Mouse (Mus musculus) spleen, adult 2 months (tissue): ENCODE measurements around the gene Sugt1. TPM values are rescaled to one million over a fixed set of nuclear protein-coding genes. Genes with fewer than 3 reads are reported as not detected.

ENCODE experiments used
- DNase-seq, 2 experiments: peaks; one replicate each; pipeline versions ENCODE4 v3.0.0 to v3.0.0-alpha.2; 2012 to 2021; ENCODE audit warnings: low spot score in 2 of 2, low read depth in 1 of 2
- H3K27ac ChIP-seq: fragments of 200-500 bp; 2 replicates; pipeline ENCODE4 v1.5.1; 2012; ENCODE audit warnings: low read length, inconsistent platforms; ENCODE audit not compliant: insufficient read depth
- H3K27me3 ChIP-seq: fragments of 200-500 bp; 2 replicates; pipeline ENCODE4 v1.6.1; 2012; ENCODE audit warnings: mild to moderate bottlenecking, moderate library complexity, low read length, inconsistent platforms; ENCODE audit not compliant: control insufficient read depth, insufficient read depth
- H3K36me3 ChIP-seq: fragments of 200-500 bp; 2 replicates; pipeline ENCODE4 v1.6.1; 2012; ENCODE audit warnings: mild to moderate bottlenecking, low read length, inconsistent platforms; ENCODE audit not compliant: control insufficient read depth, insufficient read depth
- H3K4me1 ChIP-seq: fragments of 200-500 bp; 2 replicates; pipeline ENCODE4 v1.6.1; 2011; ENCODE audit warnings: inconsistent platforms; ENCODE audit not compliant: control insufficient read depth, insufficient read depth, insufficient read length
- H3K4me3 ChIP-seq: fragments of 200-500 bp; 2 replicates; pipeline ENCODE4 v1.5.1; 2011; ENCODE audit warnings: mild to moderate bottlenecking, inconsistent platforms; ENCODE audit not compliant: insufficient read depth, insufficient read length; ENCODE audit errors: extremely low read depth
- CTCF ChIP-seq: fragments of 200-500 bp; IDR thresholded peaks from 2 replicates; pipeline ENCODE4 v1.5.1; 2011; ENCODE audit warnings: mild to moderate bottlenecking, inconsistent platforms; ENCODE audit not compliant: insufficient read depth, insufficient read length, insufficient replicate concordance; ENCODE audit errors: extremely low read depth
- POLR2A ChIP-seq: fragments of 200-500 bp; IDR thresholded peaks from 2 replicates; pipeline ENCODE4 v1.6.1; 2011; ENCODE audit warnings: low read depth, low read length, inconsistent platforms
- WGBS: fragments of 180-500 bp; shearing (Covaris S2); methylation state at CpG from one replicate; pipeline ENCODE4 v1.1.7; 2018; 5-methylcytosine and 5-hydroxymethylcytosine counted together
- polyA plus RNA-seq: library from polyadenylated mRNA; depleted of rRNA; stranded (reverse); fragments of >200 nt; gene quantifications from 2 replicates; pipeline ENCODE4 v1.2.3, GENCODE M21; 2012

The Sugt1 gene
- polyA plus RNA-seq, 1 experiment = 3.7 TPM

GRCm38 (mm10) chr14:79632330-79632729, 44.8 kb downstream of the Sugt1 start:
- TF ChIP-seq CTCF = no peak
- no peak for TF ChIP-seq POLR2A
- Histone ChIP-seq H3K36me3 (peaks cover 8% of the 10 kb centered on the region), H3K4me1 (no peaks in the 10 kb centered on the region), H3K27ac (no peak overlapping the region), H3K4me3 (no peak overlapping the region), H3K27me3 (no peaks in the 10 kb centered on the region)
- no peak for DNase-seq
- 93% methylated on average over 6 of the region's 6 CpGs for WGBS

- no peak overlapping the region for H3K4me3 ChIP-seq
- no peak for DNase-seq
- H3K27ac ChIP-seq = no peak overlapping the region
- no peaks in the 10 kb centered on the region for H3K27me3 ChIP-seq
- H3K36me3 ChIP-seq = peaks cover 6% of the 10 kb centered on the region
- TF ChIP-seq CTCF (no peak), POLR2A (no peak)
- H3K4me1 ChIP-seq = no peaks in the 10 kb centered on the region
- WGBS = 93% methylated on average over 2 of the region's 2 CpGs
Measured at GRCm38 (mm10) chr14:79633196-79633595, 45.7 kb downstream of the Sugt1 start.

- Histone ChIP-seq H3K27me3 (no peaks in the 10 kb centered on the region), H3K4me3 (no peak overlapping the region), H3K4me1 (no peaks in the 10 kb centered on the region), H3K36me3 (no peaks in the 10 kb centered on the region), H3K27ac (no peak overlapping the region)
- no peak for DNase-seq
- WGBS = 84% methylated on average over 4 of the region's 4 CpGs
- no peak for TF ChIP-seq POLR2A
- TF ChIP-seq CTCF = no peak
Measured at GRCm38 (mm10) chr14:79636814-79637213, 49.3 kb downstream of the Sugt1 start.

- Histone ChIP-seq H3K27me3 (no peaks in the 10 kb centered on the region), H3K4me3 (no peak overlapping the region), H3K27ac (no peak overlapping the region), H3K36me3 (no peaks in the 10 kb centered on the region), H3K4me1 (no peaks in the 10 kb centered on the region)
- TF ChIP-seq CTCF (no peak), POLR2A (no peak)
- no peak for DNase-seq
- WGBS = 85% methylated on average over 9 of the region's 9 CpGs
Measured at GRCm38 (mm10) chr14:79642063-79642462, 54.6 kb downstream of the Sugt1 start.

GRCm38 (mm10) chr14:79645378-79645777, 57.9 kb downstream of the Sugt1 start:
- DNase-seq = no peak
- no peak overlapping the region for H3K27ac ChIP-seq
- H3K4me1 ChIP-seq = no peaks in the 10 kb centered on the region
- whole genome bisulfite sequencing = 38% methylated on average over 11 of the region's 11 CpGs
- H3K36me3 ChIP-seq = no peaks in the 10 kb centered on the region
- no peak overlapping the region for H3K4me3 ChIP-seq
- no peak for TF ChIP-seq POLR2A
- TF ChIP-seq CTCF = no peak
- H3K27me3 ChIP-seq = no peaks in the 10 kb centered on the region

- no peak overlapping the region for H3K27ac ChIP-seq
- DNase-seq = no peak
- 34% methylated on average over 3 of the region's 3 CpGs for WGBS
- H3K27me3 ChIP-seq = no peaks in the 10 kb centered on the region
- no peak for TF ChIP-seq CTCF
- no peak for TF ChIP-seq POLR2A
- H3K4me1 ChIP-seq = no peaks in the 10 kb centered on the region
- no peaks in the 10 kb centered on the region for H3K36me3 ChIP-seq
- H3K4me3 ChIP-seq = no peak overlapping the region
Measured at GRCm38 (mm10) chr14:79649680-79650079, 62.2 kb downstream of the Sugt1 start.

- no peaks in the 10 kb centered on the region for H3K27me3 ChIP-seq
- H3K27ac ChIP-seq = no peak overlapping the region
- WGBS = 57% methylated on average over 4 of the region's 4 CpGs
- H3K4me1 ChIP-seq = no peaks in the 10 kb centered on the region; the same call in 1 of the 2 replicates
- no peak overlapping the region for H3K4me3 ChIP-seq
- TF ChIP-seq POLR2A (no peak), CTCF (no peak)
- DNase-seq = no peak
- H3K36me3 ChIP-seq = no peaks in the 10 kb centered on the region
Measured at GRCm38 (mm10) chr14:79652654-79653053, 65.2 kb downstream of the Sugt1 start.
